Mouse (Mus musculus): ENCODE measurements around the gene Olfr790. TPM values are rescaled to one million over a fixed set of nuclear protein-coding genes. Genes with fewer than 3 reads are reported as not detected.

Gene Olfr790
- polyA plus RNA-seq (2014; fragmentation: Illumina TruSeq; extraction: RNeasy Lipid Tissue Mini Kit (QIAGEN cat#74804); ENCODE audit: low replicate concordance), result not detected

GRCm38 (mm10) chr10:129498192-129498591, at the start of gene Olfr790:
TSS of gene Olfr790 (plus strand) at chr10:129498492.

GRCm38 (mm10) chr10:129461562-129461961, 36.7 kb upstream of the Olfr790 start, which contains the start of gene Olfr787:
TSS of gene Olfr787 (plus strand) at chr10:129461862.

GRCm38 (mm10) chr10:129470698-129471097, 27.6 kb upstream of the Olfr790 start, which contains the start of gene Olfr788:
TSS of gene Olfr788 (plus strand) at chr10:129470998.

GRCm38 (mm10) chr10:129484452-129484851, 13.8 kb upstream of the Olfr790 start, which contains the start of gene Olfr789:
TSS of gene Olfr789 (plus strand) at chr10:129484752.

GRCm38 (mm10) chr10:129521492-129521891, 23.2 kb downstream of the Olfr790 start, which contains the start of gene Olfr791:
TSS of gene Olfr791 (plus strand) at chr10:129521792.

GRCm38 (mm10) chr10:129538862-129539261, 40.6 kb downstream of the Olfr790 start, which contains the start of gene Olfr792:
TSS of gene Olfr792 (plus strand) at chr10:129539162.

Other genes starting within 250 kb of the Olfr790 start
- gene Olfr776, start 239.4 kb upstream of the Olfr790 start, polyA plus RNA-seq (2014; fragmentation: Illumina TruSeq; extraction: RNeasy Lipid Tissue Mini Kit (QIAGEN cat#74804); ENCODE audit: low replicate concordance), result not detected
- not detected for gene Olfr777, start 227.0 kb upstream of the Olfr790 start, polyA plus RNA-seq (2014; fragmentation: Illumina TruSeq; extraction: RNeasy Lipid Tissue Mini Kit (QIAGEN cat#74804); ENCODE audit: low replicate concordance)
- not detected for gene Olfr780, start 180.4 kb upstream of the Olfr790 start, polyA plus RNA-seq (2014; fragmentation: Illumina TruSeq; extraction: RNeasy Lipid Tissue Mini Kit (QIAGEN cat#74804); ENCODE audit: low replicate concordance)
- gene Olfr781, start 169.6 kb upstream of the Olfr790 start, polyA plus RNA-seq (2014; fragmentation: Illumina TruSeq; extraction: RNeasy Lipid Tissue Mini Kit (QIAGEN cat#74804); ENCODE audit: low replicate concordance), result not detected
- not detected for gene Olfr782, start 149.6 kb upstream of the Olfr790 start, polyA plus RNA-seq (2014; fragmentation: Illumina TruSeq; extraction: RNeasy Lipid Tissue Mini Kit (QIAGEN cat#74804); ENCODE audit: low replicate concordance)
- gene Olfr784, start 114.4 kb upstream of the Olfr790 start, polyA plus RNA-seq (2014; fragmentation: Illumina TruSeq; extraction: RNeasy Lipid Tissue Mini Kit (QIAGEN cat#74804); ENCODE audit: low replicate concordance), result not detected
- not detected for gene Olfr785, start 93.1 kb upstream of the Olfr790 start, polyA plus RNA-seq (2014; fragmentation: Illumina TruSeq; extraction: RNeasy Lipid Tissue Mini Kit (QIAGEN cat#74804); ENCODE audit: low replicate concordance)
- gene Olfr786, start 71.2 kb upstream of the Olfr790 start, polyA plus RNA-seq (2014; fragmentation: Illumina TruSeq; extraction: RNeasy Lipid Tissue Mini Kit (QIAGEN cat#74804); ENCODE audit: low replicate concordance), result not detected
- not detected for gene Olfr787, start 36.6 kb upstream of the Olfr790 start, polyA plus RNA-seq (2014; fragmentation: Illumina TruSeq; extraction: RNeasy Lipid Tissue Mini Kit (QIAGEN cat#74804); ENCODE audit: low replicate concordance)
- not detected for gene Olfr788, start 27.5 kb upstream of the Olfr790 start, polyA plus RNA-seq (2014; fragmentation: Illumina TruSeq; extraction: RNeasy Lipid Tissue Mini Kit (QIAGEN cat#74804); ENCODE audit: low replicate concordance)
- not detected for gene Olfr789, start 13.7 kb upstream of the Olfr790 start, polyA plus RNA-seq (2014; fragmentation: Illumina TruSeq; extraction: RNeasy Lipid Tissue Mini Kit (QIAGEN cat#74804); ENCODE audit: low replicate concordance)
- gene Olfr791, start 23.3 kb downstream of the Olfr790 start, polyA plus RNA-seq (2014; fragmentation: Illumina TruSeq; extraction: RNeasy Lipid Tissue Mini Kit (QIAGEN cat#74804); ENCODE audit: low replicate concordance), result not detected
- gene Olfr792, start 40.7 kb downstream of the Olfr790 start, polyA plus RNA-seq (2014; fragmentation: Illumina TruSeq; extraction: RNeasy Lipid Tissue Mini Kit (QIAGEN cat#74804); ENCODE audit: low replicate concordance), result not detected
- gene Olfr794, start 69.2 kb downstream of the Olfr790 start, polyA plus RNA-seq (2014; fragmentation: Illumina TruSeq; extraction: RNeasy Lipid Tissue Mini Kit (QIAGEN cat#74804); ENCODE audit: low replicate concordance), result not detected
- not detected for gene Olfr796, start 114.1 kb downstream of the Olfr790 start, polyA plus RNA-seq (2014; fragmentation: Illumina TruSeq; extraction: RNeasy Lipid Tissue Mini Kit (QIAGEN cat#74804); ENCODE audit: low replicate concordance)
- gene Olfr798, start 129.4 kb downstream of the Olfr790 start, polyA plus RNA-seq (2014; fragmentation: Illumina TruSeq; extraction: RNeasy Lipid Tissue Mini Kit (QIAGEN cat#74804); ENCODE audit: low replicate concordance), result not detected
- gene Olfr799, start 139.0 kb downstream of the Olfr790 start, polyA plus RNA-seq (2014; fragmentation: Illumina TruSeq; extraction: RNeasy Lipid Tissue Mini Kit (QIAGEN cat#74804); ENCODE audit: low replicate concordance), result not detected
- gene Olfr800, start 159.2 kb downstream of the Olfr790 start, polyA plus RNA-seq (2014; fragmentation: Illumina TruSeq; extraction: RNeasy Lipid Tissue Mini Kit (QIAGEN cat#74804); ENCODE audit: low replicate concordance), result not detected
- not detected for gene Olfr801, start 175.4 kb downstream of the Olfr790 start, polyA plus RNA-seq (2014; fragmentation: Illumina TruSeq; extraction: RNeasy Lipid Tissue Mini Kit (QIAGEN cat#74804); ENCODE audit: low replicate concordance)
- not detected for gene Olfr802, start 189.7 kb downstream of the Olfr790 start, polyA plus RNA-seq (2014; fragmentation: Illumina TruSeq; extraction: RNeasy Lipid Tissue Mini Kit (QIAGEN cat#74804); ENCODE audit: low replicate concordance)
- gene Olfr803, start 195.8 kb downstream of the Olfr790 start, polyA plus RNA-seq (2014; fragmentation: Illumina TruSeq; extraction: RNeasy Lipid Tissue Mini Kit (QIAGEN cat#74804); ENCODE audit: low replicate concordance), result not detected
- gene Olfr804, start 204.7 kb downstream of the Olfr790 start, polyA plus RNA-seq (2014; fragmentation: Illumina TruSeq; extraction: RNeasy Lipid Tissue Mini Kit (QIAGEN cat#74804); ENCODE audit: low replicate concordance), result not detected
- not detected for gene Olfr805, start 230.9 kb downstream of the Olfr790 start, polyA plus RNA-seq (2014; fragmentation: Illumina TruSeq; extraction: RNeasy Lipid Tissue Mini Kit (QIAGEN cat#74804); ENCODE audit: low replicate concordance)
- not detected for gene Olfr806, start 243.4 kb downstream of the Olfr790 start, polyA plus RNA-seq (2014; fragmentation: Illumina TruSeq; extraction: RNeasy Lipid Tissue Mini Kit (QIAGEN cat#74804); ENCODE audit: low replicate concordance)

Measured in small intestine, adult 10 weeks (tissue).